Mouse (Mus musculus) urinary bladder, adult 18-20 months (tissue): ENCODE measurements around the gene Olah.

Experiments used
- DNase-seq, 2 experiments: peaks; one replicate each; pipeline ENCODE4 v3.0.0; 2022; ENCODE audit warnings: low spot score in 2 of 2, mixed read lengths in 2 of 2

Olah gene

GRCm38 (mm10) chr2:3353160-3353559, 43.9 kb downstream of the Olah start:
- no peak for DNase-seq

DNA sequence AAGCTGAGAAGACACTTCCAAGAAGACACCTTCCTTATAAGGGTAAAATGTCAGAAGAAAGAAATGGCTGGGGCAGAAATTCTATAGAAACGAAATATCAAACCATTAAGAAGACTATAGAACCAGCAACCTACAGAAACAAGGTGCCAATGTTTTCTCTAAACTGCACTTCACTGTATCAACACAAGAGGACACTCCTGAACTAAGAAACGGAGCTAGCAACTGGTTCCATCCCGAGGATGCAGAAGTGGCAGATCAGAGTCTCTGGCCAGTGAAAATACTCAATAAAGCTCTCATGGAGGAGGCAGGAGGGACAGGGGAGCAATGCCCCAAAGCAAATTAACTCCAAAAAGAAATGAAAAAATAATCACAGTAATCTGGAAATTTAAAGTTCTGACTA, 48.1 kb downstream of the Olah start:
- DNase-seq: no peak

DNA sequence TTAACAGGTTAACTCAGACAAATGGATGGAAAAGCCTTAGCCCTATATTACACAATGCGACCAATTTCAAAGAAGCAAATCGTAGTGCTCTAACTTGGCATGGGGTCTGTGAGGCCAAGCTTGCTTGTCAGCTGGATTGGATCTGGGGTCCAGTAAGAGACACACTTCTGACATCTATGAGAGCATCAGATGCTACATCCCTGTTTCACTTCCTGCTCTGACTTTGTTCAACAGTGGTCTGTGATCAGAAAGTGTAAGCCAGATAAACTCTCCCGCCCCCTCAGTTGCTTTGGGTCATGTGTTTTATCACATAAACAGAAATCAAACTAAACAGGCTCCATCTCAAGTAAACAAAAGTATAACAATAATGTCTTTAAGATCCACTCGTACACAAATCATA, 48.6 kb downstream of the Olah start:
- no peak for DNase-seq

GRCm38 (mm10) chr2:3335611-3336301, 61.3 kb downstream of the Olah start, which contains the start of gene Acbd7:
Gene Acbd7 (plus strand): TSS chr2:3336168.
- peak; percentile 30 to 41 for DNase-seq

DNA sequence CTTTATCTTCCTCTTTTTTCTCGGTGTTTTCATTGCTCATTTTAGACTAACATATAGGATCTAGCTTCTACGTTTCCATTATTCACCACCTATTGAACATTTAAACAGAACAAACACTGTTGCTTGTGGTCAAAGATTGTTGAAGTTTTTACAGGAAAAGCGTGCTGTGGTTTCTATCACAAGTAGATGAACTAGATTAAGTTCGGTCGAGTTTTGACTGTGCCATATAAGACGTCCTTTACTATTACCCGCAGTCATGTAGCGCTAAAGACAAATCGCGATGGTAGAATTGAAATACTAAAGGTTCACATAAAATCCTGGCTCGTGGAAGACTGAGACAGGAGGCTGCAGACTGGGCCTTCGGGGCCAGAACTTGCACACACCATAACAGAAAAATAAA, 63.2 kb downstream of the Olah start:
- no peak for DNase-seq

DNA sequence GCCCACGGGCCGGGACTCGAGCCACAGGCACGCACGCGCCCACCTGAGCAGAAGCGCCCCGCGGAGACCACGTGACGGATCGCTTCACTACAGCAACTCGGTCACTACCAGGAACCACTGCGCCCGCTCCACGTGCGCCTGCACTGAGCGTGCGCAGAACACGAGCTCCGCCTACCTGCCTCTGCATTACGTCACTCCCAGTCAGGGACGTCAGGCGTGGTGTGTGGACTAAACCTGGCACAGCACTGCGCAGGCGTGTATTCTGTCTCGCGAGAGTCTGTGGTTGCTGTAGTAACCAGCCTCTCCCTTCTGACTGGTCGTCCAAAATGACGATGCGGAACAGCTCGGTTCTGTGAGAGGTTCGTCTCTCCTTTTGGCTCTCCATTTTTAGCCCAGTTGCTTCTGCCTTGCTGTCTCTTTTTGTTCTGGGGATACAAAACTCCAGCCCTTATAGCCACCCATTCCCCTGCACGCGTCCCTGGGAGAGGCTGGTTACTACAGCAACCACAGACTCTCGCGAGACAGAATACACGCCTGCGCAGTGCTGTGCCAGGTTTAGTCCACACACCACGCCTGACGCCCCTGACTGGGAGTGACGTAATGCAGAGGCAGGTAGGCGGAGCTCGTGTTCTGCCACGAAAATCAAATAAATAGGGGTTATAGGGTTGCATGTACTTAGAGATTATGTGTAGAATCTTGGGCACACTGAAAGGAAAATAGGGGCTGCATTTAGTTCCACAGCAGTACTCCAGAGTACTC, 64.3 kb downstream of the Olah start, which contains the start of gene Rpp38:
TSS of gene Rpp38 (minus strand) at position 160 of the 759 bp plus-strand sequence.
- DNase-seq: peak; percentile 97 to 98

DNA sequence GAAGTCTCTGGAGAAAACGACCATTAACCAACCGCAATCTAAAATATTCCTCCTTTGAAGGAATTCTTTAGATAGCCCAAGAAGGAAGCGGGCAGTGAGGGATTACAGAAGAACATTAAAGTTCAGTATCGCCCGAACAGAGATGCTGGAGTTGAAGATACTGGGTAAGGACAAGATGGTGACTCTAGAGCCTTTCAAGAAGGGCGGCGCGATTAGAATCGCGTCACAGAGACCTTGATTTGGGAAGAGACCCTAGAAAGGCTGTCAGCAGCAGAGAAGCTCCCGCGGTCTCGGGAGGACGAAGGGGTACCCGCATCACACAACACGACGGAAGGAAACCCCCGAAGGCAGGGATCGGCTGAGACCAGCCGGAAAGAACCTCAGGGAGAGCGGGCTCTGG, 65.0 kb downstream of the Olah start:
- no peak for DNase-seq

- no peak for DNase-seq
Observed at GRCm38 (mm10) chr2:3331071-3331703, 65.8 kb downstream of the Olah start.

GRCm38 (mm10) chr2:3327351-3327750, 69.7 kb downstream of the Olah start:
- peak; percentile 20 to 25 for DNase-seq

- DNase-seq: no peak
Observed at GRCm38 (mm10) chr2:3326547-3326946, 70.5 kb downstream of the Olah start.

GRCm38 (mm10) chr2:3324381-3325130, 72.5 kb downstream of the Olah start:
- no peak for DNase-seq

DNA sequence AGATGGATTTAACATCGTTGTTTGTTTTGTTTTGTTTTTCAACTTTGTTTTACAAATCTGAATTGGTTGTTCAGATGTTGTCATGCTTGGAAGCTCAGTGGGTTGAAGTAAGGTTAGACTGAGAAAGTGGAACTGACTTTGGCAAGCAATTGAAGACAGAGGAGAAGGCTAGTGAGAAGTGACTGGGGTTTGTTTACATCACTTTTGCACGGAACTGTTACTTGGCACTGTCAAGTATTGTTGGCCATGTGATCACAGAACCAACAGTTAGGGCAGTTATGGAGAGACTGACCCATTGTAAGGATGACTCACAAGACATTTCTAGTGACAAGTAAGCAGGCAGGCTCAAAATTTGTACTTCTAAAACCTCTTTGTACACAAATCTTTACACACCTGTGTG, 73.9 kb downstream of the Olah start:
- no peak for DNase-seq

- DNase-seq: no peak
Observed at GRCm38 (mm10) chr2:3305426-3306025, 91.5 kb downstream of the Olah start.

DNA sequence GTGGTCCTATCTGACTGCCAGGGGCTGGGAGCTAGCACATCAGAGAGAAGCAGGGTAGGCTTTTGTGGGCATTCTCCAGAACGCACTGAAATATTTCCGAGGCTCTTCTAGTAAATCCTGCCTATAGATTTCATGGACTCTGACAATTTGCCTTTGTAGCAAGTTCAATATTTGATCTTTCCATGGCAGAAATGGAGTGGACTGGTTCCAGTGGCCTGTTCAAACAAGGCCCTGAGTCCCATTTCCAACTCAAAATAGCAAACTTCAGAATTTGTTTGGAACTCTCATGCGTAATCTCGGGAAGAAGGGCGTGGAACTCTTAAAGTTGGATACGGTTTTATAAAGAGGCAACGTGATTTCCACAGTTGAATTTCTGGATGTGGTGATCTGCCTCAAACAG, 101.2 kb downstream of the Olah start:
- no peak for DNase-seq

GRCm38 (mm10) chr2:3292170-3292569, 104.8 kb downstream of the Olah start:
- no peak for DNase-seq
